Mouse (Mus musculus): ENCODE measurements around the gene Arhgef3.

DNA sequence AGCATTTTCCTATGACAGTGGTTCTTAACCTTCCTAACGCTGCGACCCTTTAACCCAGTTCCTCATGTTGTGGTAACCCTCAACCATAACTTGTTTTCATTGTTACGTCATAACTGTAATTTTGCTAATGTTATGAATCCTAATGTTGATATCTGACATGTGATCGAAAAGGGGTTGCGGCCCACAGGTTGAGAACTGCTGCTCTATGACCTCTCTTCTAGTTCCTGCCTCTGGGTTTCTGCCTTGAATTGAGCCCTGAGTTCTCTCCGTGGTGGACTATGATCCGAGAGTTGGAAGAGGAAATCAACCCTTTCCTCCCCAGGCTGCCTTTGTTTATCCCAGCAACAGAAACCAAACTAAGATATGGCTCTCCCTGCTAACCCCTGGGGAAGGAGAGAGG is 266.8 kb downstream of the Arhgef3 start:
- no peak for TF ChIP-seq CTCF (IDR thresholded peaks at IDR 0.05; ENCODE audit: low read depth, low read length)
- no peak for TF ChIP-seq EP300 (IDR thresholded peaks at IDR 0.05; ENCODE audit: insufficient read depth, low read depth, low read length)
- no peak for TF ChIP-seq POLR2A (IDR thresholded peaks at IDR 0.05; ENCODE audit: insufficient read depth, low read length)
